Mouse (Mus musculus) megakaryocyte, embryonic 14.5 days (primary cell): ENCODE measurements around the gene Ttc7b.

Source experiments
- FLI1 ChIP-seq: IDR thresholded peaks from 2 replicates; pipeline ENCODE4 v1.6.1; 2012; ENCODE audit warnings: low read length, inconsistent platforms, mixed read lengths
- GATA1 ChIP-seq: IDR thresholded peaks from 3 replicates; pipeline ENCODE4 v1.6.1; 2012; ENCODE audit warnings: mixed read lengths, low read length, inconsistent platforms, borderline replicate concordance

DNA sequence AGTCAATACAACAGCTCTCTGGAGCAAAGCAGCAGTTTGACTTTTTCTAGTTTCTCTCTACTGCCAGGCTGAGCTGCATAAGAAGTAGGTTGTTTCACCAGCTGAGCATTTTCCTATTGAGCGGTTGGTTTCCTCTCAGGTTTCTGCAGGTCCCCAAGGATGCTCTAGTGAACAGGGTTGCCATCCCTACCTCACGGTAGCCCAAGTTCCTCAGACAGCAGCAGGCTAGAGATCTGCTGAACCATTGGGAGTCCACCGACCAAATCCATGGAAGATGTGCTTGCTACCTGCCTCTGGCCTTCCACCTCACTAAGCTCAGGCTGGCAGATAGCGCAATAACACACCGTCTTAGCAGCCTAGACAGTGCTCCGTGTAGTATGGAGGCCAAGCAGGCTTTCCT is 95.6 kb downstream of the Ttc7b start:
- TF ChIP-seq GATA1 (no peak), FLI1 (no peak)
